Mouse (Mus musculus): ENCODE results near the gene Pax9. TPM values are rescaled to one million over a fixed set of nuclear protein-coding genes. Genes with fewer than 3 reads are reported as not detected.

Pax9 gene
- polyA plus RNA-seq, 2 experiments, result 3.8 to 8.3 TPM

- Histone ChIP-seq H3K4me3 (replicated peaks; ENCODE audit: low read length) (peak overlapping the region; percentile 36), H3K9me3 (ENCODE audit: control insufficient read depth, low read length) (no peaks in the 10 kb centered on the region), H3K27me3 (ENCODE audit: control insufficient read depth, insufficient read depth, low read length) (peaks cover 64% of the 10 kb centered on the region), H3K36me3 (ENCODE audit: control insufficient read depth, insufficient read depth, low read length) (no peaks in the 10 kb centered on the region), H3K4me2 (replicated peaks; ENCODE audit: low read depth, low read length, severe bottlenecking) (peak overlapping the region; percentile 64), H3K4me1 (ENCODE audit: control insufficient read depth, insufficient read depth, low read length) (peaks cover 13% of the 10 kb centered on the region), H3K9ac (ENCODE audit: low read depth, low read length, severe bottlenecking) (peak overlapping the region; percentile 32), H3K27ac (replicated peaks; ENCODE audit: low read depth, low read length) (no peak overlapping the region)
- TF ChIP-seq POLR2A (IDR thresholded peaks at IDR 0.05; ENCODE audit: borderline replicate concordance, extremely low read depth, insufficient read depth, insufficient read length), result no peak
- DNase-seq (ENCODE audit: low spot score) (peak; percentile 74), ATAC-seq (ENCODE audit: low FRiP score, low read depth) (peak; percentile 79)
- under 1% methylated on average over 36 of the region's 38 CpGs for WGBS
These were observed 10.3 kb upstream of the Pax9 start for GRCm38 (mm10) chr12:56681096-56681811.

GRCm38 (mm10) chr12:56687640-56688481, 3.7 kb upstream of the Pax9 start:
- DNase-seq (ENCODE audit: low spot score), result no peak
- H3K27me3 ChIP-seq (ENCODE audit: control insufficient read depth, insufficient read depth, low read length), result peaks cover 90% of the 10 kb centered on the region
- H3K27ac ChIP-seq (replicated peaks; ENCODE audit: low read depth, low read length), result no peak overlapping the region
- TF ChIP-seq POLR2A (IDR thresholded peaks at IDR 0.05; ENCODE audit: borderline replicate concordance, extremely low read depth, insufficient read depth, insufficient read length), result no peak
- H3K4me2 ChIP-seq (replicated peaks; ENCODE audit: low read depth, low read length, severe bottlenecking), result no peak overlapping the region
- ATAC-seq (ENCODE audit: low FRiP score, low read depth), result no peak
- no peak overlapping the region for H3K4me3 ChIP-seq (replicated peaks; ENCODE audit: low read length)
- H3K4me1 ChIP-seq (ENCODE audit: control insufficient read depth, insufficient read depth, low read length), result peaks cover 9% of the 10 kb centered on the region; the same call in 1 of the 2 replicates
- no peaks in the 10 kb centered on the region for H3K9me3 ChIP-seq (ENCODE audit: control insufficient read depth, low read length)
- H3K36me3 ChIP-seq (ENCODE audit: control insufficient read depth, insufficient read depth, low read length), result no peaks in the 10 kb centered on the region
- no peak overlapping the region for H3K9ac ChIP-seq (ENCODE audit: low read depth, low read length, severe bottlenecking)
- WGBS, result 10% methylated on average over 15 of the region's 15 CpGs

- H3K27ac ChIP-seq (replicated peaks; ENCODE audit: low read depth, low read length), result no peak overlapping the region
- no peak overlapping the region for H3K9ac ChIP-seq (ENCODE audit: low read depth, low read length, severe bottlenecking)
- H3K4me3 ChIP-seq (replicated peaks; ENCODE audit: low read length), result no peak overlapping the region
- peaks cover 90% of the 10 kb centered on the region for H3K27me3 ChIP-seq (ENCODE audit: control insufficient read depth, insufficient read depth, low read length)
- peaks cover 4% of the 10 kb centered on the region; the same call in 1 of the 2 replicates for H3K4me1 ChIP-seq (ENCODE audit: control insufficient read depth, insufficient read depth, low read length)
- ATAC-seq (ENCODE audit: low FRiP score, low read depth), result no peak
- DNase-seq (ENCODE audit: low spot score), result no peak
- WGBS, result 4% methylated on average over 10 of the region's 10 CpGs
- no peaks in the 10 kb centered on the region for H3K9me3 ChIP-seq (ENCODE audit: control insufficient read depth, low read length)
- no peak for TF ChIP-seq POLR2A (IDR thresholded peaks at IDR 0.05; ENCODE audit: borderline replicate concordance, extremely low read depth, insufficient read depth, insufficient read length)
- no peaks in the 10 kb centered on the region for H3K36me3 ChIP-seq (ENCODE audit: control insufficient read depth, insufficient read depth, low read length)
- H3K4me2 ChIP-seq (replicated peaks; ENCODE audit: low read depth, low read length, severe bottlenecking), result no peak overlapping the region
These were observed 3.1 kb upstream of the Pax9 start for GRCm38 (mm10) chr12:56688482-56688840.

GRCm38 (mm10) chr12:56688920-56689319, 2.6 kb upstream of the Pax9 start:
- no peak overlapping the region for H3K4me2 ChIP-seq (replicated peaks; ENCODE audit: low read depth, low read length, severe bottlenecking)
- H3K4me3 ChIP-seq (replicated peaks; ENCODE audit: low read length), result no peak overlapping the region
- DNase-seq (ENCODE audit: low spot score) (no peak), ATAC-seq (ENCODE audit: low FRiP score, low read depth) (no peak)
- H3K9ac ChIP-seq (ENCODE audit: low read depth, low read length, severe bottlenecking), result no peak overlapping the region
- H3K27ac ChIP-seq (replicated peaks; ENCODE audit: low read depth, low read length), result no peak overlapping the region
- peaks cover 91% of the 10 kb centered on the region for H3K27me3 ChIP-seq (ENCODE audit: control insufficient read depth, insufficient read depth, low read length)
- H3K4me1 ChIP-seq (ENCODE audit: control insufficient read depth, insufficient read depth, low read length), result peaks cover 3% of the 10 kb centered on the region; the same call in 1 of the 2 replicates
- TF ChIP-seq POLR2A (IDR thresholded peaks at IDR 0.05; ENCODE audit: borderline replicate concordance, extremely low read depth, insufficient read depth, insufficient read length), result no peak
- 5% methylated on average over 8 of the region's 8 CpGs for WGBS
- H3K36me3 ChIP-seq (ENCODE audit: control insufficient read depth, insufficient read depth, low read length), result no peaks in the 10 kb centered on the region
- H3K9me3 ChIP-seq (ENCODE audit: control insufficient read depth, low read length), result no peaks in the 10 kb centered on the region

- H3K27ac ChIP-seq (replicated peaks; ENCODE audit: low read depth, low read length), result no peak overlapping the region
- H3K9me3 ChIP-seq (ENCODE audit: control insufficient read depth, low read length), result no peaks in the 10 kb centered on the region
- ATAC-seq (ENCODE audit: low FRiP score, low read depth) (no peak), DNase-seq (ENCODE audit: low spot score) (no peak)
- peaks cover 3% of the 10 kb centered on the region; the same call in 1 of the 2 replicates for H3K4me1 ChIP-seq (ENCODE audit: control insufficient read depth, insufficient read depth, low read length)
- peak overlapping the region; percentile 28 for H3K4me2 ChIP-seq (replicated peaks; ENCODE audit: low read depth, low read length, severe bottlenecking)
- no peak overlapping the region for H3K4me3 ChIP-seq (replicated peaks; ENCODE audit: low read length)
- no peak overlapping the region for H3K9ac ChIP-seq (ENCODE audit: low read depth, low read length, severe bottlenecking)
- no peaks in the 10 kb centered on the region for H3K36me3 ChIP-seq (ENCODE audit: control insufficient read depth, insufficient read depth, low read length)
- no peak for TF ChIP-seq POLR2A (IDR thresholded peaks at IDR 0.05; ENCODE audit: borderline replicate concordance, extremely low read depth, insufficient read depth, insufficient read length)
- peaks cover 91% of the 10 kb centered on the region for H3K27me3 ChIP-seq (ENCODE audit: control insufficient read depth, insufficient read depth, low read length)
- 5% methylated on average over 10 of the region's 10 CpGs for WGBS
These were observed 2.2 kb upstream of the Pax9 start for GRCm38 (mm10) chr12:56689331-56689730.
